Mouse (Mus musculus) embryo, embryonic 9.5 days (tissue): Measurements from ENCODE around the gene Traf7.

ENCODE experiments used
- DNase-seq: peaks from one replicate; pipeline ENCODE4 v3.0.0-alpha.2; 2017; ENCODE audit errors: extremely low spot score

Gene Traf7

DNA sequence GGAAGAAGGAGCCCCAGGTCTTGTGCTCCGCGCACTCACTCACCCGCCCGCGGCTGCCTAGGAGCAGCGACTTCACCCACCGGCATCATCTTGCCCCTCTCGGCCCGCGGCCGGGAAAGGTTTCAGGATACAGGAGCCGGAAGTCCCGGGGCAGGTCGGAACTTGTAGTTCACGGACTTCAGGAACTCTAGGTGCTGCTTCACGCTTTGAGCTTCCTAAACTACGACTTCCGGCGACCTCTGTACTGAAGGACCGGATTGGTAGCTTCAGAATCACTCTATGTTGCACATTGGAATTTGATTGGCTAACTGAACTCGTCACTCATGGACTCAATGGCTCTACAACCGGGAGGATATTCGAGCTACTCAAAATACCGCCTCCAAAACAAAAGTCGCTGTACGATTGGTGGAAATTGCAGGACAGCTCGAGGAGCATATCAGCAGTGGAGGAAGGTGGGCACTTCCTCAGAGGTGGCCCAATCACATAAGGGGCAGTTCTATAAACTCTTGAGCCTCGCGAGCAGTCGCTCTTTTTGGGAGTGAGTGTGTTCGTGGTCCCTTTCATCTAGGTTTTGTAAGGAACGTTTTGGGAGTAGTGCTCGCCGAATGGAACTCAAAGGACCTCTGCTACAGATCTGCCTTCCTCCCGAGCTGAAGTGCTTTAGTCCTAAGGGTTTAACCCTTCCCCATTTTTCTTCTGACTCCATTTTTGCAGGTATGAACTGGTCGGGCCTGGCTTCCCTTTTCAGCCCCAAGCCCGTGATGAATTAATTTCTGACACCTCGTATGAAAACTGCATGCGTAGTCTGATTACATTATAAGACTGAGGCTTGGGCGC, at the start of gene Traf7:
TSS of gene Traf7 (minus strand) at position 216 of the 837 bp plus-strand sequence.
- DNase-seq: peak; percentile 96

DNA sequence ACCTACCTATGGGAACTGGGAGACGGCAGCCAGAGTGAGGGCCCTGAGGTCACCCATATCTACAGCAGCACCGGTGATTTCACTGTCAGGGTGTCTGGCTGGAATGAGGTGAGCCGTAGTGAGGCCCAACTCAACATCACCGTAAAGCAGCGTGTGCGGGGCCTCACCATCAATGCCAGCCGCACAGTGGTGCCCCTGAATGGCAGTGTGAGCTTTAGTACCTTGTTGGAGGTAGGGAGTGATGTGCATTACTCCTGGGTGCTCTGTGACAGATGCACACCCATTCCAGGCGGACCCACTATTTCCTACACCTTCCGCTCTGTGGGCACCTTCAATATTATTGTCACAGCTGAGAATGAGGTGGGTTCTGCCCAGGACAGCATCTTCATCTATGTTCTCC, 46.1 kb upstream of the Traf7 start:
- no peak for DNase-seq

DNA sequence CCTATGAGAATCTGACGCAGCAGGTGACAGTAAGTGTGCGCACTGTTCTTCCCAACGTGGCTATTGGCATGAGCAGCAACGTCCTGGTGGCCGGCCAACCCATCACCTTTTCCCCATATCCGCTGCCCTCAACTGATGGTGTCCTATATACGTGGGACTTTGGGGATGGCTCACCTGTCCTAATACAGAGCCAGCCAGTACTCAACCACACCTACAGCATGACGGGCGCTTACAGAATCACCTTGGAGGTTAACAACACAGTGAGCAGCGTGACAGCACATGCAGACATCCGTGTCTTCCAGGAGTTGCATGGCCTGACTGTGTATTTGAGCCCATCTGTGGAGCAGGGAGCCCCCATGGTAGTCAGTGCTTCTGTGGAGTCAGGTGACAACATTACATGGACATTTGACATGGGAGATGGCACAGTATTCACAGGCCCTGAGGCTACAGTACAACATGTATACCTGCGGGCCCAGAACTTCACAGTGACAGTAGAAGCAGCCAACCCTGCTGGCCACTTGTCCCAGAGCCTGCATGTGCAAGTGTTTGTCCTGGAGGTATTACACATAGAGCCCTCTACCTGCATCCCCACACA, 45.0 kb upstream of the Traf7 start:
- no peak for DNase-seq

DNA sequence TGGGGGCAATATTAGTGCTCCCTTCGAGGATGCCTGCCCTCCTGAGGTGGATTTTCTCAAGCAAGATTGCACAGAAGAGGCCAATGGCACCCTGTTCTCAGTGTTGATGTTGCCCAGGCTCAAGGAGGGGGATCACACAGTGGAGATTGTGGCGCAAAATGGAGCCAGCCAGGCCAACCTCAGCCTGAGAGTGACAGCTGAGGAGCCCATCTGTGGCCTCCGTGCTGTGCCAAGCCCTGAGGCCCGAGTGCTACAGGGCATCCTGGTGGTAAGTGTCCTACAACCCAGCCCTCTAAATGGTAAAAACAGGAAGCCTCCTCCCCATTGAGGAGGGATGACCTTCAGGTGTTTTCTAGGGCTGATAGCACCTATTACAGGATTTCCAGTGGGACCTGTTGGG, 42.1 kb upstream of the Traf7 start:
- DNase-seq: no peak

DNA sequence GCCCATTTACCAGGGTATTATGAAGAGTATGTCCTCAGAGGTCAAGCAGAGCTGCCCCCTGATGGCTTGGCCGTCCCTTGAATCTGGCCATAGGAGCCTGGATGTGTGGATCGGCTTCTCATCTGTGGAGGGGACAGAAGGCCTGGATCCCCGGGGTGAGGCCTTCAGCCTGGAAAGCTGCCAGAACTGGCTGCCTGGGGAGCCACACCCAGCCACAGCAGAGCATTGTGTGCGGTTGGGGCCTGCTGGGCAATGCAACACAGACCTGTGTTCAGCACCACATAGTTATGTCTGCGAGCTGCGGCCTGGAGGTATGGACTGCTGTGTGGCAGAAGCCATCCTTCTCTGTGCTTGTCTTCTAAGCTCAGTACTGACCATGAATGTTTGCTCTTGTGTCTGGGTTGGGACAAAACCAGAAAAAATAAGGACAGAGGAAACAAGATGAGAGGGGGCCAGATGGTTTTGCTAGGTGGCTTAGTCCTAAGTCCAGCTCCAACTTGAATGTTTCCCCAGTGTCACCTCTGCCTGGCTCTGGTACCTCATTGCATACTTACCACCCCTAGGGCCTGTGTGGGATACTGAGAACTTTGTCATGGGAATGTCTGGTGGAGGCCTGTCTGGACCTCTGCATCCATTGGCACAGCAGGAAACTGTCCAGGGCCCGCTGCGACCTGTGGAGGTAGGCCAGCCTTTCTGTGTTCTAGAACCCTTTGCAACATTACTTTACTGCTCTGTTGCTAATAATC, 39.5 kb upstream of the Traf7 start:
- DNase-seq: no peak

DNA sequence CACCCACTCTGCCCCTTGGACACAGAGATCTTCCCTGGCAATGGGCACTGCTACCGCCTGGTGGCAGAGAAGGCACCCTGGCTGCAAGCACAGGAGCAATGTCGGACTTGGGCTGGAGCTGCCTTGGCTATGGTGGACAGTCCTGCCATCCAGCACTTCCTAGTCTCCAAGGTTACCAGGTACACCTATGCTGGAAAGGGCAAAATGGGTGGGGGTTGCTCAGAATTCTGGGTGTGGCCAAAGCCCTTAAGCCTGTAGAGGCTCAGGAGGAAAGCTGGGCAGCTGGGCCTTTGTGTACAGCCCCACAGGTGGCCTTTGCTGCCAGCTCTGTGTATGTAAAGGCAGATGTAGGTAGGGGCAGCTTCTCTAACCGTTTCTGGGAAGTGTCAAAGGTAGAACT, 38.1 kb upstream of the Traf7 start:
- DNase-seq: no peak

DNA sequence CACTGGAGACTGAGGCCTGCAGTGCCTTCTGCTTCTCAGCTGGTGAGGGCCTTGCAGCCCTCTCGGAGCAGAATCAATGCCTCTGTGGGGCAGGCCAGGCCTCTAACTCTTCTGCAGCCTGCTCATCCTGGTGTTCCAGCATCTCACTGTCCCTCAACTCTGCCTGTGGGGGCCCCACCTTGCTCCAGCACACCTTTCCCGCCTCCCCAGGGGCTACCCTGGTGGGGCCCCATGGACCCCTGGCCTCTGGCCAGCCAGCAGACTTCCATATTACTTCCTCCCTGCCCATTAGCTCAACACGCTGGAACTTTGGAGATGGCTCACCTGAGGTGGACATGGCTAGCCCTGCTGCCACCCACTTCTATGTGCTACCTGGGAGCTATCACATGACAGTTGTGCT, 37.4 kb upstream of the Traf7 start:
- no peak for DNase-seq

DNA sequence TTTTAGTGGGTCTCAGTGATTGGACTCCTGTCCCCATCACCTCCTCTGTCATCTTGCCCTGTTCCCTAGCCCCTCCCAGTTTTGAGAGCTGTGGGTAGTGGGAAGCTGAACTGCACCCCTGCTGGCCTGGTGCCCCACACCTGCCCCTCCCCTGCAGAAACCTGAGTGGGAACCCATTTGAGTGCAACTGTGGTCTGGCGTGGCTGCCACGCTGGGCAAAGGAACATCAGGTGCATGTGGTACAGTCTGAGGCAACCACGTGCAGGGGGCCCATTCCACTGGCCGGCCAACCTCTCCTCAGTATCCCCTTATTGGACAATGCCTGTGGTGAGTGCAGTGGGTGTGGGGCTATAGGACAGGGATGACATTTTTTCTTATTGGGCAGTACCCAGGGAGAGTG, 36.7 kb upstream of the Traf7 start:
- no peak for DNase-seq

DNA sequence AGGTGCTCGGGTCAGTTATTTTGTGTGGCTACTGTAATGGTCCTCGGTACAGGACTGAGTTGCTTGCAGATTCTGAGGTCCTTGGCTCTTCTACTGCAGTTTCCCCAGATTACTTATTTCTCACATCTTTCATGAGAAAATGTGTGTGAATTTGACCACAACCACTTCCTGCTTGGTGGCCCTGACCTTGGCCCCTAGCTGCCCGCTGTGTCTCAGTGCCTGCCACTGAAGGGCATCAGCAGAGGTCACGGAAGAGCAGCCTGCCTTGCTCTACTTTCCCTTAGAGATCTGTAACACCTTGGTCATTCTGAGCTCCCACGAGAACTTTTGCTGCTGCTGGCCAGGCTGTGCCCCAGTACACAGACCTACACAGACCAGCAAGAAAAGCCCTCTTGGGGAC, 35.9 kb upstream of the Traf7 start:
- no peak for DNase-seq

DNA sequence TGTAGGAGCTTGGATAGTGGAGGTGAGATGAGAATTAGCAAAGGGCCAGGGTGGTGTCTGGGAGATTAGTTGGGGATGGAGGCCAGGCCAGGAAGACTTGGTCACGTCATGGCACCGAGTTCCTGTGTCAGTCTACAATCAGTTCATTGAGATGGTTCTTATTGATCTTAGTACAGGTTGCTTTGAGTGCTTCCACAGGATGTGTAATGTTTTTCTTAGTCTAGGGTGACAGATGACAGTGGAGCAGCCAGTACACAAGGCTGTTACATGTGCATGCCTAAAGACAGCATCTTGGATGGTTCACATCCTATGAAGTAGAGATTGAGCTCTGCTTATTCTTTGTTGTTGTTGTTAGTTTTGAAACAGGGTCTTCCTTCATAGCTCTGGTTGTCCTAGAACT, 33.9 kb upstream of the Traf7 start:
- no peak for DNase-seq

DNA sequence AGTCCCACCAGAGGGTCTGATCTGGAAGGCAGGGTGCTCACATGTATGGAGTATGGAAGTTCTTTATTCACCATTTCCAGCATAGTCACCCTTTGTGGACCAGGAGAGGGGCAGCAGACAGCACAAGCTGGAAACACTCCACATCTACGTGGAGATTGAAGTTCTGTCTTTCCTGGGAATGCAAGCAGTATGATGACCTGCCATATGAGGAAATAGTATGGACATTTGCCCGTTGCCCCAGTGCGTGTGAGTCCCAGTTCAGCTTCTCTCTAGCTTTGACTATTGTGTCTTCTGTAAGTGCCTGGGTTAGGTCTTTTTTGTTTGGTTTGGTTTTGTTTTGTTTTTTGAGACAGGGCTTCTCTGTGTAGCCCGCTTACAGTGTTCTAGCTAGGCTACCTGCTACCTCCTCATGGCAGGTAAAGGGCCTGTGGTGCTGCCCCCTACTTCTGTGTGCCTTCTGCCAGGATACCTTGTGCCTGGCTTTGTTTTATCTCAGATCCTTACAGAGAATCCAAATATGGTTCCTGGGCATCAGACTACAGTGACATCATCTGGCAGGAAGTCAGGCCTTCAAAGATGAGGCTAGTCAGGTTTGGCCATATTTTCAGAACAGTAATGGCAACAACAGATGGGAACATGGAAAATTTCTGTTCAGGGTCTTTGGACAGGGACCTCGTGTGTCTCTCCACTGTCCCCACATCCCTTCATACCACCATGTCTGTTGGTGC, 32.7 kb upstream of the Traf7 start:
- DNase-seq: no peak

DNA sequence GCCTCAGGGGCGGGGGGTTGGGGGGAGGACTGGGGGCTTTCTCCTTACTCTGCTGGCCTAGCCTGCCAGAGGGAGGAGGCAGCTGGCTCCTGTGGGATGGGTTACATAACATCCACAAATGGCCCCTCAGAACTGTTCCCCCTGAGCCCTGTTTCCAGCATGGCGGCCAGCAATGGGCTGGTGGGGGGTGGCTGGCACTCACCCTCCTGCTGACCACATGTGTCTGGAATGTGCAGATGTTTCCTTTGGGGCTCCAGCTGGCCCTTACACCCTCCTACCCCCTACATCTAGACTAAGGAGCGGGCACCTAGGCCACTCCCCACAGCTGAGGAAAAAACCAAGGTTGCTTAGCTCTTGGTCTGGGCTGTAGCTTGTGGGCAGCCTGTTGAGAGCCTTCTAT, 31.4 kb upstream of the Traf7 start:
- no peak for DNase-seq

DNA sequence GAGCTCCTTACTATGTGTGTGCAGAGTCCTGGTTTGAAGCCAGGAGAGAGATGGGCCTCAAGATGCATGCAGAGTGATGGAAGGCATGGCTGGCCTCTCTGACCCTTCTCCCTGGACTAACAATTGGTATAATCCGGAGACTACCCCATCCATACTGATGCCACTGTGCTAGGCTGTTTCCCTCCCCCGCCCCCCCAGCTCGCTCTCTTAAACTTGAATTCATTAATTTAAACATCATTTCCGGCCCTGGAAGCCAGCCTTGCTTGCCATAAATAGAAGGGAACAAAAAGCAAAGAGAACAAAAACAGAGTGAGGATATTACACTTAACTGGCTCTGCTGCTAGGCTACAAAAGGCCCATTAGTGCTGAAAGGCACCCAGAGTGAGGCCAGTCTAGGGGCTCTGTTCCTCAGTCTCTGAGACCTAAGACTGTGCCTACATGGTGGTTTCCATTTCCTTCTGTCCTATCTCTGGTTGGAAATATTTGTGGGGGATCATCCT, 30.9 kb upstream of the Traf7 start:
- DNase-seq: peak; percentile 19

DNA sequence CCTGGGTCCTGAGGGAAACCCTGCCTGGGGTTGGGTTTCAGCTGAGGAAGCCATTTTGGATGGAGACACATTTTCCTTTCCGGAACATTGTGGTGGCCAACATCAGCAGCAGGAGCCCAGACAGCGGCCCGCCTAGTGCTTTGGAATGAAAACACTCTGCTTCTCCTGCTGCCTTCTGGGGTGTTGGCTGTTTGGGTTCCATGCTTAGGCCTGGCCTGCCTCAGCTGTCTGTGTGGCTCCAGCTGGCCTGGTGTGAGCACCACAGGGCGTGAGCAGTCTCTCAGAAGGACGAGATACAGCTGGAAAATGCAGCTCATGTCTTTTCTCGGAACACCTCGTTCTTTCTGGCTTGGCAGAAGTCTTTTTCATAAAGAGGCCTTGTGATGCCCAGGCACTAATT, 29.4 kb upstream of the Traf7 start:
- DNase-seq: no peak

DNA sequence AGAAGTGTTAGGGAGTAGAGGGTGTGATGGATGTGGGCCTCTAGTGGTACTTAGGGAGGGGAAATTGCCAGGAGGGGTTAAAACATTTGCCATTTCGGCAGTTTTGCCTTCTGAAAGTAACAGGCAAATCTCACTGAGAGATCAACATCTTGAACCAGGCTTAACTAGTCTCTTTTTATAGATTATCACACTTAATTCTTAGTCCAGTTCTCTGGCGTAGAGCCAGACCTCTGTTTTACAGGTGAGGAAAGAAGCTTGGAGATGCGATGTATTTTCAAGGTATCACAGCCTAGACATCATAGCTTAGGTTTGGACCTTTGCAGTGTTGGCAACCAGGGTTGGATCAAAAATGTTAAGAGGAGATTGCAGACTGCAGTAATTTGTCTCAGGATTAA, 23.3 kb upstream of the Traf7 start:
- no peak for DNase-seq

DNA sequence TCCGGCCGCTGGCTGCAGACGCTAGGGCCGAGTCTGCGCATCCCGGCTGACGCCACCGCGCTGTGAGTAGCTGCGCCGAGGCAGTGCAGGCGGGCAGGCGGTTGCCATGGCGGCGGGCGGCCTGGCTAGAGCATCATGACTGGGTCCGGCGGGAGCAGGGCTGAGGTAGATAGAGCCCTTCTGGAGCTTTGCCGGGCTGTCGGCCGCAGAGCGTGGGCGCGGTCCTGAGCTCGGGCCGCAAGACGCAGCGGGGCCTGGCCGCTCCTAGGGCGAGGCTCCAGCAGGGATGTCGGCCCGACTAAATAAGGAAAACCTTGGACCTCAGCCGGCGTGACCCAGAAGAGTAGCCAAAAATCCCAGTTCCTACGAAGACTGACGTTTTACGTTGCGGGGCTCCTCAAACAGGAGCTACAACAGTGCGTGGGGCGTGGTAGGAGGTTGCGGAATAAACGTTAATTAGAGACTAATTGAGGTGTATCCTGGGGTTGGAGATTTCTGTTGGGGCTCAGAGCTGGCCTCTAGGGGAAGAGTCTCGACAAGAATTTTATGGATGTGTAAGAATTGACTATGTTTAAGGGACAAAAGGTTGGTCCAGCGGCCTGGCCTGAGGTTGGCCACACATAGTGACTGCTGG, 22.8 kb upstream of the Traf7 start:
- no peak for DNase-seq

DNA sequence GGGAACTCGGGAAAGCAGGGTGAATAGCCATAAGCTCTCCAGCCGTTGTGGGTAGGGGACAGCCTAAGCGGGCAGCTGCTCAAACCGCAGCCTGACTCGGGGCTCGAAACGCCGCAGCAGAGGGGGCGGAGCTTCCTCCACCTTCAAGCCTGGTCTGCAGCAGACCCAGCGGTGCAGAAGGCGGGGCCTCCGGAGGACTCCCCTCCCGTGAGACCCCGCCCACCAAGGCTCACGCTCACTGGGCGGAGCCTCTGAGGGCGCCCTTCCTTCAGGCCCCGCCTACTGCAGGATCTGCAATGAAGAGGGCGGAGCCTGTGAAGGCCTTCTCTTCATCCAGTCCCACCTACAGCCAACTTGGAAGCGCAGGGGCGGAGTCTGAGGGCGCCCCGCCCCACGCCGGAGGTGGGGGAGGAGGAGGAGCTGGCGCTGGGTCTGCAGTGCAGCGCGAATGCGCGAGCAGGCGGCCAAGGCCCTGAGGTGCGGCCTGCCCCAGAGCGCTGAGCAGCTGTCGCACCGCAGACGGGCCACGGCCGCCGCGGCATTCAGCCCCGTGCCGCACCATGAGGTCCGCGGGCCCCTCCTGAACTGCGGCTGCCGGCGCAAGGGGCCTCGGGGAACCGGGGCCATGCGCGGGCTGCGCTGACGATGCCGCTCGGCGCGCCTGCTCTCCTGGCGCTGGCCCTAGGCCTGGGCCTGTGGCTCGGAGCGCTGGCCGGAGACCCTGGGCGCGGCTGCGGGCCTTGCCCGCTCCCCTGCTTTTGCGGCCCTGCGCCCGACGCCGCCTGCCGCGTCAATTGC, 22.1 kb upstream of the Traf7 start, which contains the start of gene Pkd1:
TSS of gene Pkd1 (plus strand) at position 217 of the 798 bp plus-strand sequence.
- DNase-seq: peak; percentile 100

DNA sequence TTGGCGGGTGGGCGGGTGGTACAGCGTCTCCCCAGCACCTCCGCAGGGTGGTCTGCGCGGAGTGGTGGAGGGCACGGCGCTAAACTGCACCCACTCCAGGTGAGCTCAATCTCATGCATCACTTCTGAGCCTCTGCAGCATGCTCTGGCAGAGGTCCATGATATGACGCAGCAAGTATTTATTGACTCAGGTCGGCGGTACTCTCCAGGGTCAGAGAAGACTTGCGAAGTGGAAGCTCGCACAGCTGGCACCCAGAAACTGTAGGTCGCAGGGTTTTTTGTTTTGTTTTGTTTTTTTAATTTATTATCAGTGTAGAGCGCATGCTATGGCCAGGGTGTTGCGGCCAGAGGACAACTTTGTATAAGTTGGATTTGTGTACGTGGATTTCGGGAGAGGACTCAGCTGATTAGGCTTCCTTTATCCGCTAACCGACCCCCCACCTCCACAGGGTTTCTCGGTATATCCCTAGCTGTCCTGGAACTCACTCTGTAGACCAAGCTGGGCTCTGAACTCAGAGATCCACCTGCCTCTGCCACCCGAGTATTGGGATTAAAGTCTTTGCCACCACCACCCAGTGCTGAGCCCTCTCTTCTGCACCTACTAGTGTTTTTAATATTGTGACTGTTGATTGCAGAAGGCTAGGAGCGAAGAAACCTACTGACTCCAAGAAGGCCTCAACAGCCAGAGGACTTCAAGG, 21.3 kb upstream of the Traf7 start:
- DNase-seq: no peak

DNA sequence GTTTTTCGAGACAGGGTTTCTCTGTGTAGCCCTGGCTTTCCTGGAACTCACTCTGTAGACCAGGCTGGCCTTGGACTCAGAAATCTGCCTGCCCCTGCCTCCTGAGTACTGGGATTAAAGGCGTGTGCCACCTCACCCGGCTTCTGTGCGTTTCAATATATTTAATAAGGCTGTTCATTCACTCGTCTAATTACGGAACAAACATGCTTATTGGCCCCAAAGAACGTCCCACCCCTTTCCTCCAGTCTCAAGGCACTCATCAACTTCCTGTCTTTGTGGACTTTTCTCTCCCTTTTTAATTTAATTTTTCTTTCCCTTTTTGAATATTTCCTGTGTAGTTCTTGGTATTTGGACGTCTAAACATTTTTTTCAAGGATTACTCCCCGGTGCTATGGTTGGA, 20.7 kb upstream of the Traf7 start:
- no peak for DNase-seq

DNA sequence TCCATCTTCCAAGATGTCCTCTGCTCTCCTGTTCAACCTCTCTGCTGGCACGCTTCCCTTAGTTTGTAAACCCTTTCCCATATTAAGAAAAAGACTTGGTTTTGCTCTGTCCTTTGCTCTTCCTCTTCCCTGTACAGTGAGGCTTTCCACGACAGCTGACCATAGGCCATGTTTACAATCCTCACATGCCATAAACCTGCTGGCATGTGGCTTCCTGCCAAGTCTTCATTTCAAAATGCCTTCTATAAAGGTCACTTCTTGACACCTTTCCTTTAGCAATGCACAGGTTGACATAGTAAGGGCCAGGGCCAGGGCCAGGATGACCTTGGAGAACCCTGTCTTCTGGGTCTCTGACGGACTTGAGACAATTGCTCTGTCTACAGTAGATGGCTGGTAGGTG, 18.5 kb upstream of the Traf7 start:
- no peak for DNase-seq
